Mouse (Mus musculus): ENCODE data around the gene Zfp182. TPM values are rescaled to one million over a fixed set of nuclear protein-coding genes. Genes with fewer than 3 reads are reported as not detected.

Zfp182 gene
- 6.6 and 8.6 TPM in 2 replicates for polyA plus RNA-seq (2012; rRNA removed)

DNA sequence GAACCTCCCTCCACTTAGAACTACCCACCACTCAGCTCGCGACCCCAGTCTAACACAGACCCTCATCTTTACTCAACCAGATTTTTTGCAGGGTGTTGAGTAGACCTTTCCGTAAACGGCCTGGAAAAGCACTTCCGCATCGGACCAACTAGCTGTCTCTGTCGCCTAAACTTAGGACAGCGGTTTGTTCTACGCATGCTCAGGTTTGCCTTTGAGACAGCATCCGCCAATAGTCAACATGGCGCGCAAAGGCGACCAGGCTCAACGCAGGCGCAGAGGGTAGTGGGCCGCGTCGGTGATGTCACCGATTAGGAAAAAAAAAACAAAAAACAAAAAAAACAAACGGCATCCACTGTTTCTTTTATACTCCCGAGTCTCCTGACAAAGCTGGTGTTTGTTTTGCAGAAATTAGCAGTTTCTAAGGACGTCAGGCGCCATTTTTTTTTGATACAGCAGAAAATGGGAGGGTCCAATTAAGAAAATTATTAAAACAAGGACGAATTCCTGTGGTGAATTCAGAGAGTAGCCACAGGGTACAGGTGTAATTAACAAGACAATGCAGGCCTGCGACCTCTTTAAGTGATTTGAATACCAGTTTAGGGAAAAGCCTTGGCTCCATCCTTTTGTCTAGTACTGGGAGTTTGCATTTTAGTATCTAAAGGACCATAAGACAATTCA is at the start of gene Zfp182:
Zfp182 (minus strand) TSS at position 451 of the 678 bp plus-strand sequence.

DNA sequence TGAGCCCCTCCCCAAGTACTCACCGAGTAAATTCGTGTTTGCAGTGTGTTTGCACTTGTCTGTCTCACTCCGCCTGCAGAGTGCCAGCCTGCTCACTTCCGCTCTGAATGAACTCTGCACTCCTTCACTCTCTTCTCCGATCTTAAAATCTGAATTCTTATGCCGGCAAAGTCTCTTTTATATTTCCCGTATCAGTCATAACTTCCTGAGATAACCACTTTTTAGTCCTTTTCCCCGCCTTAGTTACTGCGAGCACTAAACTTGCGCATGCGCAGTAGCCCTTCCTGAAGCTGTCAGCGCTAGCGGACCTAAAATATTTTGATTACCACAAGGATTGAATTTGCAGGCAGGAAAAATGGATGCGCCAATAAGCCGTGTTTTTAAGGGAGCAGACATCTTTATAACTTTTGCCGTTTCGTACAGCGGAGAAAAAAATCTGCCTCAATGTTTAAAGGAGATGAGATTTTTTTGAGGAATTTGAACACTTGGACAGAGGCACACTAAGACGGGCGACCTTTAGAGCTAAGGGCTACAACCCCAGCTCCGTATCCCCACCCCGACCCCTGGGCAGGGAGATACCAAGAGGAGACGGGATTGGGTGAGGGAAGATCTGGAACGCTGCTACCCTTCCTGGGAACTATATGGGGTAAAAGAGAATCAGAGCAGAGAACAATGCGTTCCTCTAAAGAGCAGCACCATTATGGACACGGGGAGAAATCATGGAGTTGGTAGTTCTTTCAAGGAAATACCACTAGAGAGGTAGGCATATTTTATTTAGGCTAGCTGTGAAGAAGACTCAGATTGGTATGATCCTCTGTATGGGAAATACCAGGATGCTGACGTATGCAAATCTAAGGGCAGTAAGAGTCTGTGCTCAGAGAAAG is 27.1 kb upstream of the Zfp182 start, which contains the start of gene Zfp300:
Zfp300 (minus strand) TSS at position 545 of the 884 bp plus-strand sequence.

DNA sequence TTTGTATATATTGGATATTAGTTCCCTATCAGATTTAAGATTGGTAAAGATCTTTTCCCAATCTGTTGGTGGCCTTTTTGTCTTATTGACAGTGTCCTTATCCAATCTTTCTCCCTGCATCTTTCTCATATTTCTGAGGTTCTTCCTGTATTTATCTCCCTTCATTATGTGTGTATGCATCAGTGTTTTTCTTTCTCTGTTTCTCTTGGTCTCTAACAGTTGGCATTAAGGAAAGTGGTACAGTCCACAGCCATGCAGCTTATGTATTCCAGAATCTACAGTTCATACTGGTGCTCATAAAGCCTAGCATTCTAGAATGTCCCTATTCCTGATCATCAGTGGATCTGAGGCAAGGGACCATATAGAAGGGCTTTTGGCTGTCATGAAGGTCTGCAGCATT is 6.0 kb upstream of the Zfp182 start, which contains the start of gene Spaca5:
Spaca5 (plus strand) TSS at position 301 of the 400 bp plus-strand sequence.

Other genes starting within 250 kb of the Zfp182 start
- gene Timp1, start 192.2 kb downstream of the Zfp182 start, polyA plus RNA-seq (2012; rRNA removed) = 6.4 and 13.3 TPM in 2 replicates
- 6.0 and 6.4 TPM in 2 replicates for gene Syn1, start 141.3 kb downstream of the Zfp182 start, polyA plus RNA-seq (2012; rRNA removed)
- 20.5 and 23.8 TPM in 2 replicates for gene Cfp, start 130.8 kb downstream of the Zfp182 start, polyA plus RNA-seq (2012; rRNA removed)
- 13.7 and 21.4 TPM in 2 replicates for gene Elk1, start 111.7 kb downstream of the Zfp182 start, polyA plus RNA-seq (2012; rRNA removed)
- 33.6 and 36.0 TPM in 2 replicates for gene Uxt, start 100.3 kb downstream of the Zfp182 start, polyA plus RNA-seq (2012; rRNA removed)
- not detected in 2 replicates for gene Spaca5, start 6.1 kb upstream of the Zfp182 start, polyA plus RNA-seq (2012; rRNA removed)
- 0.96 and 1.3 TPM in 2 replicates for gene Zfp300, start 27.2 kb upstream of the Zfp182 start, polyA plus RNA-seq (2012; rRNA removed)
- not detected in 2 replicates for gene Ssxa1, start 53.5 kb upstream of the Zfp182 start, polyA plus RNA-seq (2012; rRNA removed)
- not detected in 2 replicates for gene Gm21876, start 113.3 kb upstream of the Zfp182 start, polyA plus RNA-seq (2012; rRNA removed)

All from central nervous system, embryonic 11.5 days (tissue).